Mouse (Mus musculus) urinary bladder, postnatal 10 days (tissue): Measurements from ENCODE around the gene Upk1b.

Experiments
- DNase-seq: peaks from one replicate; pipeline ENCODE4 v3.0.0; 2022; ENCODE audit warnings: low spot score

Gene Upk1b

DNA sequence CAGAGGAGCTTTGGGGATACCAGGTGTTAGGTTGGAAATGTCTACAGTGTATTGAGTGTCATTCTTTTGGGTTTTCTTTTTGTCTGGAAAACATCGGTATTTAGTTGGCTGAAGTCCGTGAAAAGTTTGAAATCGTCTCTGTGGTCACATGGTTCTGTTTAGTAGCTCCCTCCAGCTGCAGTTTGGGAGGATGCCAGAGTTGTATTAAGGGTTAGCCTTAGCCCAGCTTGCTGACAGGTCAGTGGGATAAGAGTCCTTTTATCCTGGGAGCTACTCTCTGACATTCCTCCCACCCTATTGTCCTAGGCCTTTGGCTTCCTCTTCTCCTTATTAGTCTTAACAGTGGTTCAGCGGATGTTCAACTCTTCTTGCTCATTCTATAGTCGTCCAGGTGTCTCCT is 38.2 kb downstream of the Upk1b start:
- no peak for DNase-seq

DNA sequence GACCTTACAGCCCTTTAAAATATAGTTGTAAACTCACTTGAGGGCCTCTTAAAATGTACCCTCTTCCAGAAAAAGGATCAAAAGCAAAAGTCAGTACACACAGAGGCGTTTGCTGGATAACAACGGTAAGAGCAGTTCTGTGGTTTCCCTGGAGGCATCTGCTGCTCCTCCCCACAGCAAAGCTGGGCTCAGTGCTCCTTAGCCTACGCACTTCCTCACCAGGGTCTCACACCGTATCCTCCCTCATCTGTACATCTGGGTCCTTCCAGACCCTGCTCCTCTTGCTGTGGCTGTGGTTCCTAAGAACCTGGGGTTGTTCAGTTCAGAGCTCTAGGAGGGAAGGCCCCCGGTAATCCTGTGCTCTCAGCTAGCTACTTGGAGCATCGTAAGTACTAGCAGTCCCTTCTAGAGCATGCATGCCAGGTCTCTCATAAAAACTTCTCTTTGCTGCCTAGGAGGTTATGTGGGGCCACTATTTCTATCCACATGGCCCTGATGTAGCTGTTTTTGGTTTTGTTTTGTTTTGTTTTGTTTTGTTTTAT is 39.2 kb downstream of the Upk1b start:
- DNase-seq, result no peak

DNA sequence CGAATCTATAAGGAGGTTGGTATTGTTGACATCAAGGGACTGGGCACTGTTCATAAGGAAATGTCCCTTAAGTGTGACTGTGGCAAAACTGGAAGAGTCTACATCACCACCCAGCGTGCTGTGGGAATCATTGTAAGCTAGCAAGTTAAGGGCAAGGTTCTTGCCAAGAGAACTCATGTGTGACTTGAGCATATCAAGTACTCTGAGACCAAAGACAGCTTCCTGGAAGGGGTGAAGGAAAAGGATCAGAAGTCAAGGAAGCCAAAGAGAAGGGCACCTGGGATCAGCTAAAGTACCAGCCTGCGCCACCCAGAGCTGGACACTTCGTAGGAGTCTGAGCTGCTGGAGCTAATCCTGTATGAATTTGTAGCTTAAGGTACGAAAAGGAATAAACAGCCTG is 39.9 kb downstream of the Upk1b start:
- no peak for DNase-seq

DNA sequence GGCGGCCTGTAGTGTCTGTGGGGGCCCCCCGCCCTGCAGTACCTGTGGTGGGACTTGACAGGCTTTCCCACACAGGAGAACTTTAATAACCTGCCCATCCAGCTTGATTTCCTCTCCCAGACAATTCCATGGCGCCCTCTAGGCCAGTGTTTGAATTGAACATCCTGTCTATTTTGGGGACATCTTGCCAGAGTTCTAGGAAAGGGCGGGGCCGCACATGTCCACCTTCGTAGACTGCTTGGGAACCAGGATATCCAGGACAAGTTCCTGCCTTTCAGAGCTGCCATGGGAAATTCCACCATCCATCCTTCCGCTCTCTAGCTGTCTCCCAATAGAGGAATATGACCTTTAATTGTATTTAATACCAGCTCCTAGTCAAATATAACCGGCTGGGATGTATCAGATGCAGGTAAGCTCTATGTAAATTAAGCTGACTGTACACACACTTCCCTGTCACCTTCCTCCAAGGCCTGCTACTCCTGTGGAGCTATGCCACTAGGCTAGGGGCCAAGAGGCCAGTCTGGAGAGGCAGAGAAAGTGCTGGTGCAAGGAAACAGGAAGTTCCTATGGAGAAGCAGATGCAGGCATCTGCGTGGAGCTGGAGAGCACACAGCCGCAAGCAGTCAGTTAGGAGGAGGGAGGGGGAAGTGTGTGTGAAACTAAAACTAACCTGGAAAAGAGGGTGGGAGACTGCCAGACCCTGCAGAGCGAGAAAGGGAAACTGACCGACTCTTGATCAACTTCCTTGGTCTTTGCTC is 41.8 kb downstream of the Upk1b start:
- DNase-seq, result no peak

DNA sequence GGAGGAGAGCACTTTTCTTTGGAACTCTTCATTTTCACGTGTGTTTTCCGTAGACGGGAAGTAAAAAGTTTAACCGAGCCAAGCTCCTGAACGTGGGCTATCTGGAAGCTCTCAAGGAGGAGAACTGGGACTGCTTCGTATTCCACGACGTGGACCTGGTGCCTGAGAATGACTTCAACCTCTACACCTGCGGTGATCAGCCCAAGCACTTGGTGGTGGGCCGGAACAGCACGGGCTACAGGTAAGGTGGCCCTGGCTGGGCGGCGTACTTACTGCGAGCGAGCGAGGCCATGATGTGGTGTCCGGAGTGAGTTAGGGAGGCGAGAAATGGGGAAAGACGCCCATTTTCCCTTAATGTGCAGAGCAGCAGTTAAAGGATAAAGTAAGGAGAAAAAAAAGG is 42.5 kb downstream of the Upk1b start:
- DNase-seq, result no peak

DNA sequence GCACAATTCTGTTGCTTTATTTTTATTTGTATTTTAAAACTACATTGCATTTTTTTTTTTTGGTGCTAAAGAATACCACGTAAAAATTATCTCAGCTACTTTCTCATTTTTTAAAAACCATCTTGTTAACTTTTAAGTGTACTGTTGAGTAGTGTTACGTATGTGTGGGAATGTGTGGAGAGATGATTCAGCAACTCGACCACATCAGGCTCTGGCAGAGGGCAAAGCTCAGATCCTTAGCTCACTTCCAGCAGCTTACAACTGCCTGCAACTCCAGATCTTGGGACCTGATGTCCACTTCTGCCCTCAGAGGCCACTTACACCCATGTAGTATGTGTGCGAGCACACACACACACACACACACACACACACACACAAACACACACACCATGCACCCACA is 43.6 kb downstream of the Upk1b start:
- no peak for DNase-seq

DNA sequence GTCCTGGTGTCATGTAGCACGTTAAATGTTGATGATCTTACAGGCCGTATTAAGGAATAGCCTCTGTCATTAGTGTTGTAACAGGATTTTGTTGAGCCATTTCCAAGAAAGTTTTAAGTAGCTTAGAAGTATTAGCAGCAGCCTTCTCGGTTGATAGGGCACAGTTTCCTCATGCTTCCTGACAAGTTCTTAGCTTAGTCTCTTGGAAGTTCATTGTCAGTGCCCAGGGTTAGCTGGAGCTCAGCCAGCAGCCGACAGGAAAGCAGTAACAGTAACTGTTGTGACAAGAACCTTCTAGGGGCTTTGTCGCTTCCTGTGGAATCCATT is 44.0 kb downstream of the Upk1b start:
- no peak for DNase-seq

DNA sequence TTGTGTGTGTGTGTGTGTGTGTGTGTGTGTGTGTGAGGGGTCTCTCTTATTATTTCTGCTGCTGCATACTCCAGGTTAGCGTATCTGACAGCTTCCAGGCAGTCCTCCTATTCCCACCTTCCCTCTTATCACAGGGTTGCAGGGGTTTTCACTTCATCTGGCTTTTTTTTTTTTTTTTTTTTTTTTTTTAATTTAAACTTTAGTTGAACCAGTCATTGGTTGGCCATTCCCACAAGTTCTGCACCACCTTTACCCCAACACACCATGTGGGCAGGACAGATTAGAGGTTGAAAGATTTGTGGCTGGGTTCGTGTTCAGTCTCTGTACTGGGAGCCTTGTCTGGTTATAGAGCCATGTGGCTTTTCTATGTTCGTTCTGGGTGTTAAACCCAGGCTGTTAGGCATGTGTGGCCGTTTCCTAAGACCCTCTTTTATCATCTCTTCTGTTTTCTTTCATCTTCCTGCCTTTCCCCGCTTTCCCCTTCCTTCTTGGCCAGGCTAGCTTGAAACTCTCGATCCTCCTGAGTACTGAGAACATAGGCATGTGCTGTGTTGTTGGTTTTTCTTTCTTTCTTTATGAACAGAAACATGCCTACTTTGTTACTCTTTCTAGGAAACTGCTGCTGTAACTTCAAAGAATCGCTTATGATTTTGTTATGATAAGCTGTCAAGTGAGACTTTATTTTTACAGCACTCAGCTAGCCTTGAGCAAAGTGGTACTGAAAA is 44.5 kb downstream of the Upk1b start:
- DNase-seq, result no peak

DNA sequence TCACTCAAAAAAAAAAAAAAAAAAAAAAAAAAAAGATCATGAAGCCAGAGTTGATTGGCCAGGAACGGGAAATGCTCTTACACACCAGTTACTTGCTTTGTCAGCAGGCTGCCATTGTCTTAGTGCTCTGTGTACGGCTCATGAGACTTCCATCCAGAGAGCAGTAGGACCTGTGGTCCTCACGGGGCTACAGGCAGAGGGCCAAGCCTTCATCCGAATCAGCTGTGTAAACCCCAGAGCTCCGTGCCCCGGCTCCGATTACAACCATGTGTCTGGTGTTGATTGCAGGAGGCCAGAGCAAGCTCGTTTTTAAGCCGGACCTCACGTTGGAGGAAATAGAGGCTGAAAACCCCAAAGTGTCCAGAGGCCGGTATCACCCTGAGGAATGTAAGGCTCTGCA is 46.5 kb downstream of the Upk1b start:
- no peak for DNase-seq

DNA sequence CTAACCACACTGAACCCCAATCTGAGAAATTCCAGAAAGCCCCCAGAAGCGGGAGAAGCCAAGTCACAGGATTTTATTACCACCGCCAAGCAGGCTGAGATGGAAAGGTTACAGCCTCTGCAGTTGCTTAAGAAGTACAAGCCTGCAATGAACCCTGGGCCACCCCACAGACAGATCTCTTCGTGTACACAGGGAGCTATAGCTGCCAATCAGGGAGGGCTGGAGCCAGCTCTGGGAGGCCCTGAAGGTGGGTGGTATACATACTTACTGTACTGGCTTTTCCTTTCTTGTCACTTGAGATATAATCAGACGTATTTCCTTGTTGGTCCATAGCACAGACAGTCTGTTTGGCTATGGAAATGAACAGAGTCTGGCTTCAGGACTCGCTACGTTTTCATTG is 49.3 kb downstream of the Upk1b start:
- no peak for DNase-seq

DNA sequence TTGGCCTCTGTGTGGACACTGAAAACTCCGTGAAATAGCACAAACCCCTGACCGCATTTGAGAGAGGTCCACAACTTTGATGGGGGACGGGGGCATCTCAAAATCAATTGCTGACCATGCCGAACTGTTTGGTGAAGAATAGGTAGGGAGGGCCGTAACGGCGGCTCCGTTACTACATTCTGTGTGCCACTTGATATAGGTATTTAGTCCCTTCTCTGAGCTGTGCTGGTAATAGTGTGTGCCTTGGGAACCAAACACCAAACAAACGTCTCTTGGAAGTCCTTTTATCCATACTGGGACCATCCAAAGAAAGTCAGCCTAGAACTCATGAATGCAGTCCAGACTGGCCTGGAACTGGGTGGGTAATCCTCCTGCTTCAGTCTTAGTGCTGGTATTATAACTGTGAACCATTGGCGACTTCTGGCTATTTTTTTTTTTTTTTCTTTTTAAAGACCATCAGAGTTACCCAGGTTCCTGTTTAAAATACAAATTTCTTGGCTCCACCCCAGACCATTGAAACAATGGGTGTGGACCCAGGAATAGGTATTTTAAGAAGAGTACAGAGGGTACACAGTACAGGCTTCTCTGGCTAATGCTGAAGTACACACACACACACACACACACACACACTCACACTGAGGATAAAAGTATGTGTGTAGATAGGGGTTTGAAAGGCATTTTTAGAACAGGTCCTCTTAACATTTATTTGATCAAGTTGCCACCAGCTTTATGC is 56.0 kb downstream of the Upk1b start:
- no peak for DNase-seq

DNA sequence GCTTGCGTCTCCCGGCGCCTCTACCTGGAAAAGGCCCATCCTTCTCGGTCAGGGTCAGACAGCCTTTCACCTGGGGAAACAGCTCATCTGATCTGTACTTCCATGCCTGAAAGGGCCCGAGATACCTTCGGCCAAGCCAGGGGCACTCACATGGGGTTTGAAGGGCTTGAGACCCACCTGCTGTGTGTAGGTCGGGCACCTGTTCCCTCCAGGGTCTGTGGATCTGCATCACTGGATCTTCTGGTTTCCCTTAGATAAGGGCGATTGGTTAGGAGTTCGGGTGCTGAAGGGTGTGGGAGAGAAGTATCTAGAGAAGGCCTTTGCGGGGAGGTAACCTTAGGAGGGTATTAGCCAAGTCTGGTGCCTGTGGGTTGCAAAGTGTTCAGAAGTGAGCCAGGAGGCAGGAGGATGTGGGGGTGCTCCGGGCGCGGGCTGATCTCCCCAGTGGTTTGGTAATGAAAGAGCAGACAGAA is 57.4 kb downstream of the Upk1b start:
- no peak for DNase-seq

DNA sequence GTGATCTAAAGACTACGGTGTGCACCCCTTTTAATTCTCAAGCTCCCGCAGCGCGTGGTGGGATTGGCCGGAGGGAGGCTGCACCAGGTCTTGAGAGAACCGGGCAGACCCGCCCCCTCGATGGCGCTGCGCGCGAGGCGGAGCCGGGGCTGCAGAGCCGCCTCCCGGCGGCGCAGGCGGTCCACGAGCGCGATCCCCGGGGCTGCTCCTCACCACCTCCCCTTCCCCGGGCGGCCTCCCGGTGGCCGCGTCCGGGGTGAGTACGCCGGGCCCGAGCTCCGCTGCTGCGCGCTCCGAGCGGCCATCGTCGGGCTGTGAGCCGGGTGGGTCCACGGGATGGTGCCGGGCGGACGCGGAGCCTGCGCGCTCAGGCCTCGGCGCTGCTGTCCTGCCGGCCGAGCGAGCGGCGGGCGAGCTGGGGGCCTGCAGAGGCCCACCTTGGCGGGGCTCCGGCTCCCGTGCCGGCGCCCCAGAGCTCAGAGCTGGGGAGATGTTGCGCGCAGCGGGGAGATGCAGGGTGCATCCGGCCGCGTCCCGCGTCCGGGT is 57.9 kb downstream of the Upk1b start, which contains the start of gene B4galt4:
Gene B4galt4, plus strand, starts transcription at position 152 of the 546 bp plus-strand sequence.
- DNase-seq, result peak; percentile 36

DNA sequence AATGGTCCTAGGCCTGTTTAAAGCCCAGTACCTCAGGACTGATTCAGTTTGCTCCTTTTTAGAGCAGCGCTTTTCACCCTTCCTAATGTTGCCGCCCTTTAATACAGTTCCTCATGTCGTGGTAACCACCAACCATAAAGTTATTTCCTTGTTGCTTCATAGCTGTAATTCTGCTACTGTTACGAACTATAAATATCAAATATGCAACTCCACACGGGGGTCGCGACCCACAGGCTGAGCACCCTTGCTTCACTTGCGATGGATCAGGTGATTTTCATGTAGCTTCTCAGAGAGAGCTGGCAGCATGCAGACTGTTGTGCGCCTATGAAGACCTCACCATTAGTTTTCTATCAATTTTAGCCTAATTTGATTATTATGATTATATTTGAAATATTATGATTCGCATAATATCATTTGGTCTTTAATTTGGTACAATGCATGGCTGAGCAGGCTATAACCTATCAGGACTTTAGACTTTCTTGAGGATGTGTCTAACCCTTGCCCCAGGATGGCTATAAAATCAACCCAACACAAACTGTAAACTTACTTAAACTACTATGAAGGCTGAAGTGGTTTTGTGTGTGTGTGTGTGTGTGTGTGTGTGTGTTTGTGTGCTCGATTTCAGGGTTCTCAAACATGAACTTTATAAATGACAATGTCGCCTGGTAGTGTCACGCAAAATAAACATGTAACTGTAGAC is 58.8 kb downstream of the Upk1b start:
- no peak for DNase-seq

DNA sequence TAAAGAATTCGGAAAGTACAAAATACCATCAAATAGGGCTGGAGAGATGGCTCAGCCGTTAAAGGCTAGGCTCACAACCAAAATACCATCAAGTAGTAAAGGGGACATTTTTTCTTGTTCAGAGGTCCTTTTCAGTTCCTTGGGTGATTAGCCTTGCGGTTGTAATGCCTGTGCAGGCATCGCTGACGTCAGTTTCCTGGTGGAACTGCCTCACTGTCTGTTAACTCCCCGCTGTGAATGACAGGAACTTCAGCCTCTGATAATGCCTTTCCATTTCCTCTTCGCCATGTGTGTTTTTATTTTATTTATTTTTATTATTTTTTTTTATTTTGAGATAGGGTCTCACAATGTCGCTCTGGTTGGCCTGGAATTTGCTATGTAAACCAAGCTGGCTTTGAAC is 69.2 kb downstream of the Upk1b start:
- no peak for DNase-seq

DNA sequence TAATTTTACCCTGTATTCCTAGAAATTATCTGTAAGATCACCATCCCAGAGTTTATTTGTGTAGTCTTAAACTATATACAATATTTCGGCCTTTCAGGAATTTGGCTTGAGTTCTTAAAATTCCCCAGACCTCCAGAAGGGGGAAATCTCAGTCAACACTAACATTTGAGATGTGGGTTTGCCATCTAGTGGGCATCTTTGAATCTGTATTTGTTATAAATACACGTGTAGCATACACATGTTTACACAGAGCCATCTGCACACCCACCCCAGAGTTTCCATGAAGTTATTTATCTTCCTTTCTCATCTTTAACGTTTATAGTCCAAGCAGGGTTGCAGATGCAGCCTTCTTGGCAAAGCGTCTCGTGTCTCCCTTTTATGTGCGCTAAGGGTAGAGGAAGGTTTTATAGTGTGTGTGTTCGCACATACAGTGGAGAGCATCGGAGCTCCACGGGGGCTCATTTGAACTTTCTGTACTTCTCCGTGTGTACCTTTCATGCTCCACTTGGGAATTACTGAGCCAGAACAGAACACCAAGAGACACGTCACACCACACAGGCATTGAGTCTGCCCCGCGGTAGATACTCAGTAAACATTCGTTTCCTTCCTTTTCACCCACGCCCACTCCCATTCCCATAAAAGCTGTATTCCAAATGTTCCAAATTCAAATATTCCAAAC is 70.4 kb downstream of the Upk1b start:
- DNase-seq, result no peak

DNA sequence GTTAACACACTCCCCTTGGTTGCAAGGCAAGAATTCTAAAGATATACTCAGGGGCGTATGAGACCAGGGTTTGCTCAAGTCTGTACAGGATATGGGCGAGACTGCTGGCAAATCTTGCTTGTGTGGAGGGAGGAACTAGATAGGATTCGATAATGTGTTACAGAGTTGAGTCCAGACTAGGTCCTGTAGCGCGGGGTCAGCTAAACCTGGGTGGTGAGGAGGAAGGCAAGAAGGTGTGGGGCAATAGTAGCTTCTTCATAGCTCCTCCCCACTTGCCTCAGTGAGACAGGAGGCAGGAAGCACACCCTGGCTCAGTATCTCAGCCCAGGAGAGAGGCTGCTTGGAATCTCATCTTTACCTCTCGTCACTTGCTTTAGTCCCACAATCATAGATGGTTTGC is 71.0 kb downstream of the Upk1b start:
- DNase-seq, result no peak

DNA sequence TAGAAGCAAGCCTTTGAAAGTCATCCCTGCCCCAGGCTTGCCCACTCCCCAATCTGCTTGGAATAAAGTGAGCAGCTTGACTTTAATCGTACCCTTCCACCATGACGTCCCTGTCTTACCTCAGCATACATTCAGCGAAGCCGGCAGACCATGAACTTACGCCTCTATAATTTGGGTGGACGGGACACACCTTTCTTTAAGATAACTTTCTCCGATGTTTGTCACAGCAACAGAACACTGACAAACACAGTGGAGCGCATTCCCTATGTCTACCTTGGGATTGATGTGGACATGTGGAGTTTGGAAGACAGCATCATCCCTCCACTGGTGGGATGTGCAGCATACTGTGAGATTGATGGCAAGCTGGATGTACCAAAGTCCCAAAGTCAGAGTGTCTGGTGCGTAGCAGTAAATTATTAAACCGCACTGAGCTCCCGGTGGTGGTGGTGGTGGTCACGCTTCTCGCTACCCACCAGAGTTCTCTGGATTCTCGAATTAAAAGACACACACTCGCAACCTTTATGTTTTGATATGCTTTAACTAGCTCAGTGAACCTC is 71.5 kb downstream of the Upk1b start:
- DNase-seq, result no peak

DNA sequence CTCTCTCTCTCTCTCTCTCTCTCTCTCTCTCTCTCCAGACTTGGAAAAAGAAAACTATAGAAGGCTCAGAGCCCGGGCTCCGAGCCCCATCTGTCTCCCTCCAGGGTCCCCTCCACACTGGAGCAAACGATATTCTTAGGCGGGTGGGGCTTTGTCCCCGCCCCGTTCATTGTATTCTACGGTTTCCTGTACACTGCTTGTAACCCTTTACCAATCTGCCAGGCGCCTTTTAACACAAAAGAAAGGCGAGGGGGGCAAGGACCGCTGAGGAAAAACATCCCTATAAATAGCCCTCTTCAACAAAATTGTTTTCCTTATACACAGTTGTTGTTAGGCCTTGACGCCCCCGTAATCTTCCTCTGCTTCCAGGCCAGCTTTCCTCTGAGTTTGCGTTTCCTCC is 75.2 kb downstream of the Upk1b start:
- no peak for DNase-seq

DNA sequence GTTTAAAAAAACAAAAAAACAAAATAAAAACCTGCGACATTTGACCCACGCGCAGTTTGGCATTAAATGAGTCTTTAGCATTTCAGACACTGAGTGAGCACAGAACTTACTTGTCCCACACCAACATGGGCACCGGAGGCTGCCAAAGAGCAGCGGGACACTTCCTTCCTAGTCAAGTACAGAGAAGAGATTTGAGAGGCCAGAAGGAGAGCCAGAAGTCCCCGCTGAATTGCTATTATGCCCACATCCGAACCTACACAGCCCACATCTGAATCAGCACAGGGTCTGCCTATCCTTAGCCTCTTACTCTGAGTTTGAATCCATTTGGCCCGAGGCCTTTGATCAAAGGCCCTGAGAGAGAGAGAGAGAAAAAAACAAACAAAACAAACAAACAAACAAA is 75.9 kb downstream of the Upk1b start:
- DNase-seq, result no peak
